Mouse (Mus musculus) lung, postnatal 0 days (tissue): ENCODE measurements around the gene AC134908.4. TPM values are rescaled to one million over a fixed set of nuclear protein-coding genes. Genes with fewer than 3 reads are reported as not detected.
A peak's percentile ranks its signal among the peaks of the same experiment; 100 is the strongest.

Experiments
- ATAC-seq: fragments of 200-750 bp; cut with Nextera tagmentation; 2 replicates; pipeline ENCODE4 v1.8.0; 2017; ENCODE audit warnings: moderate library complexity
- DNase-seq: peaks from one replicate; pipeline ENCODE4 v3.0.0-alpha.2; 2016; ENCODE audit warnings: low spot score
- H3K27ac ChIP-seq: fragments of 300-500 bp; sonication (generic); 2 replicates; pipeline ENCODE4 v1.5.1; 2014; ENCODE audit warnings: antibody characterized with exemption, mild to moderate bottlenecking, low read length, mixed read lengths
- H3K27me3 ChIP-seq: fragments of 300-500 bp; sonication (generic); replicated peaks from 2 replicates; pipeline ENCODE4 v1.6.1; 2014; ENCODE audit warnings: low read length, mixed read lengths; ENCODE audit not compliant: insufficient read depth
- H3K36me3 ChIP-seq: fragments of 300-500 bp; sonication (generic); 2 replicates; pipeline ENCODE4 v1.6.1; 2014; ENCODE audit warnings: low read length, mixed read lengths; ENCODE audit not compliant: insufficient read depth
- H3K4me1 ChIP-seq: fragments of 300-500 bp; sonication (generic); 2 replicates; pipeline ENCODE4 v1.6.1; 2014; ENCODE audit warnings: antibody characterized with exemption, low read depth, low read length, mixed read lengths; ENCODE audit not compliant: insufficient read depth
- H3K4me2 ChIP-seq: fragments of 300-500 bp; sonication (generic); replicated peaks from 2 replicates; pipeline ENCODE4 v1.6.1; 2014; ENCODE audit warnings: low read depth, mild to moderate bottlenecking, low read length, moderate library complexity, mixed read lengths
- H3K4me3 ChIP-seq: fragments of 300-500 bp; sonication (generic); 2 replicates; pipeline ENCODE4 v1.5.1; 2014; ENCODE audit warnings: low read depth, low read length
- H3K9ac ChIP-seq: fragments of 300-500 bp; sonication (generic); replicated peaks from 2 replicates; pipeline ENCODE4 v1.6.1; 2014; ENCODE audit warnings: low read depth, mild to moderate bottlenecking
- H3K9me3 ChIP-seq: fragments of 300-500 bp; sonication (generic); 2 replicates; pipeline ENCODE4 v1.6.1; 2016; ENCODE audit warnings: low read length, mixed read lengths
- CTCF ChIP-seq: IDR thresholded peaks from 2 replicates; pipeline ENCODE4 v1.5.1; 2016; ENCODE audit warnings: antibody characterized with exemption, mild to moderate bottlenecking
- EP300 ChIP-seq: IDR thresholded peaks from 2 replicates; pipeline ENCODE4 v1.6.1; 2016; ENCODE audit warnings: antibody characterized with exemption, mild to moderate bottlenecking, control low read depth
- WGBS: fragments of 180-500 bp; shearing (Covaris S2); extraction: QIAGEN DNeasy Blood & Tissue Kit; methylation state at CpG from one replicate; pipeline ENCODE4 v1.1.7; 2014; 5-methylcytosine and 5-hydroxymethylcytosine counted together
- polyA plus RNA-seq: library from polyadenylated mRNA; unstranded; fragments of >200 nt; fragmentation: Nextera tagmentation; extraction: Ambion mirVana; gene quantifications from 2 replicates; pipeline ENCODE4 v1.2.1, GENCODE M21; 2015

The AC134908.4 gene
- polyA plus RNA-seq, 1 experiment from 2014 or later, result not detected

DNA sequence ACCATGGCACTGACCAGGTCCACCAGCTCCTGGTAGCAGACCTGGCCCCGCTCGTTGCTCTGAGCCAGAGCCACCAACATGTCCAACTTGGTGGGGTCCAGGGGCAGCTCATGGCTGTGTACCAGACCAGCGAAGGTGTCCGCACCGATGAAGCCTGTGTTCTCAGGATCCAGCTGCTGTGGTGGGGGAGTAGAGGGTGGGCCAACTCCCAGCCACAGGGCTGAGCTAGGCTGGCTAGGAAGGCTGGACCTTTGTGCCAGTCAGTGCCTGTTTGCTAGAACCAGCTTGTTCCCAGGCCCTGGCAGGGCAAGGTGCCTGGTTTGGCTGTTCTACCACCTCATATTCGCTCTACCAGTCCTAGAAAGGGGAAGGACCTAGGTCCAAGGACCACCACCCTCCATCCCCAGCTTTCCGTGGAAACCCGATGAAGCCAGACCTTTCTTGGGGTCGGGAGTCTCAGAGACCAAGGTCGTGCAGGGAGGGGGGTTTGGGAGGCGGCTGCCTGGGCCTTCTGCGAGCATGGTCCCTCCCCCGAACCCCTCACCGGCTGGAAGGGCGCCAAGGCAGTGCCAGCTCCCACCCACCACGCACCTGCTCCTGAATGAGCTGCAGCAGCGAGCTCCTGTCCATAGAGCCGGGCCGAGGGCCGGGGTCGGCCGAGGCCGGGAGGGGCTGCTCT, 41.1 kb upstream of the AC134908.4 start:
- H3K4me1 ChIP-seq, result peaks cover 33% of the 10 kb centered on the region
- peaks cover 5% of the 10 kb centered on the region; the same call in 1 of the 2 replicates for H3K36me3 ChIP-seq
- peak overlapping the region; percentile 68 for H3K4me2 ChIP-seq

DNA sequence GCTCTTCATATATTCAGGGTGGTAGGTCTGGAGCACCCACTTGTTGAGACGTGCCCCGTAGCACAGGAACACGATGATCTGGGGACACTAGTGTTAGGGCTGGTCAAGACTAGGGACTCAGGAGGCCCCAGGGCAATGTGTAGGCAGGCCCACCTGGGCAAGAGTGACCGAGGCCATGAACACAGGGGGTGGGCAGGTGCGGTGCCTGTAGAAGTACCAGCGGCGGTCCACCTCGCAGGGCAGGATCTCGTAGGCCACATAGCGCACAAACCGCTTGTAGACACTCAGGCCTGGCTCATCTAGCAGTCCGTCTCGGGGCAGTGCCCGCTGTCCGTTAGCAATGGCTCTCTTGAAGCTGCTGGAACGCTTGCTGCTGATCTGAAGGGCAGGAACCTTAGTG, 40.4 kb upstream of the AC134908.4 start:
- H3K4me1 ChIP-seq, result peaks cover 39% of the 10 kb centered on the region
- H3K27ac ChIP-seq, result no peak overlapping the region
- H3K9me3 ChIP-seq, result no peaks in the 10 kb centered on the region
- H3K27me3 ChIP-seq, result no peaks in the 10 kb centered on the region
- DNase-seq (no peak), ATAC-seq (no peak)
- no peak overlapping the region for H3K4me2 ChIP-seq
- TF ChIP-seq CTCF, result no peak
- no peak for TF ChIP-seq EP300
- H3K4me3 ChIP-seq, result no peak overlapping the region
- peaks cover 6% of the 10 kb centered on the region; the same call in 1 of the 2 replicates for H3K36me3 ChIP-seq
- no peak overlapping the region for H3K9ac ChIP-seq
- WGBS, result 84% methylated on average over 16 of the region's 16 CpGs

More for the DNA sequence above, 41.1 kb upstream of the AC134908.4 start:
- H3K9me3 ChIP-seq, result no peaks in the 10 kb centered on the region
- WGBS, result 26% methylated on average over 20 of the region's 23 CpGs
- no peak for DNase-seq
- H3K4me3 ChIP-seq, result peak overlapping the region; percentile 31; the same call in 1 of the 2 replicates
- no peak overlapping the region for H3K9ac ChIP-seq
- no peak for TF ChIP-seq CTCF
- TF ChIP-seq EP300, result no peak
- H3K27me3 ChIP-seq, result no peaks in the 10 kb centered on the region
- H3K27ac ChIP-seq, result no peak overlapping the region
- no peak for ATAC-seq

DNA sequence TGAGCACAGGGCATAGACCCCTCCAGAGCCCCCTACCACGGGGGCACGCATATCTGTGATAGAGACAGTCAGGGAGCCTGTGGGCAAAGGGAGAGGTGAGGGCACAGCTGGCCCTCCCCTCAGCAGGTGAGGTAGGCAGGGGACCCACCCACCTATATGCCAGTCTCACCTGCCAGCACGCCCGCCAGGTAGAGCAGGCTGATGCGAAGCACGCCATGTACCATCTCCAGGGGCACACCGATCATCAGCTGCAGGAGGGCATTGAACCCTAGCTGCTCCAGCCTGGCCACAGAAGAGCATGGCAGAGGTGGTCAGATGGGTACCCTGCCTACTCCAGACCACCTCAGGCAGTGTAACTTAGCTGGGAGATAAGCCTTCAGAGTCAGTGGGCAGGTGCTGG, 39.8 kb upstream of the AC134908.4 start:
- DNase-seq (no peak), ATAC-seq (no peak)
- Histone ChIP-seq H3K27ac (no peak overlapping the region), H3K4me3 (no peak overlapping the region), H3K36me3 (peaks cover 6% of the 10 kb centered on the region; the same call in 1 of the 2 replicates), H3K9me3 (no peaks in the 10 kb centered on the region), H3K4me1 (peaks cover 39% of the 10 kb centered on the region), H3K27me3 (no peaks in the 10 kb centered on the region), H3K4me2 (0 out of 2 replicates have a peak overlapping the region, but pooled peaks have one; percentile 84), H3K9ac (no peak overlapping the region)
- no peak for TF ChIP-seq CTCF
- 94% methylated on average over 7 of the region's 7 CpGs for WGBS

DNA sequence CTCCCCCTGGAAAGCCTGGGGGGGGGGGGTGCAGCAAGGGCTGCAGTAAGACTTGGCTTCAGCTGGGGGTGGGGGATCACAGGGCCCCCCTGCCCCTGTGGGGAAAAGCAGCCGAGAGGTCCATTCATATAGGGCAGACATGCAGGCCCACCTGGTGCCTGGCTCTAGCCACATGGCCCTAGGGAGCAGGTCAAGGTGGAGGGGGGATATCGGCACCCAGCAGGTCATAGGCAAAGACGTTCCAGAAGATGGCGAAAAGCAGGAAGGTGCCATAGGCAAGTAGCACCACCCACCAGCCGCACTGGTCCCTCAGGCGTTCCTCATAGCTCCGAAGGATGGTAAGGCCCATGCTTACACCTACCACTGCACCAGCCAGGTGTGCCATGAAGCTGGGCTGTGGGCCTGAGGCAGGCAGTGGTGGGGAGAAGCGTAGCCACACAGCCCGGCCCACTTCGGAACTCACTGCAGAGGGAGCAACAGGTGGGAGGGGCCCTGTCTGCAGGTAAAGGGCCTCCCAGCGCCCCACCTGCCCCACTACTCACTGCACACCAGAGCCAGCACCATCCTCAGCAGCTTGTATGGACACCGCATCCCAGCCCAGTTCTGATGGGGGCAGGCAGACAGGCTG, 39.2 kb upstream of the AC134908.4 start:
- no peaks in the 10 kb centered on the region for H3K27me3 ChIP-seq
- ATAC-seq (no peak), DNase-seq (no peak)
- TF ChIP-seq CTCF (no peak), EP300 (no peak)
- 0 out of 2 replicates have a peak overlapping the region, but pooled peaks have one; percentile 13 for H3K9ac ChIP-seq
- WGBS, result 79% methylated on average over 12 of the region's 12 CpGs
- H3K4me1 ChIP-seq, result peaks cover 39% of the 10 kb centered on the region
- H3K4me2 ChIP-seq, result peak overlapping the region; percentile 84
- H3K27ac ChIP-seq, result peak overlapping the region; percentile 98; the same call in 1 of the 2 replicates
- H3K4me3 ChIP-seq, result peak overlapping the region; percentile 55; the same call in 1 of the 2 replicates
- H3K36me3 ChIP-seq, result 0 out of 2 replicates have a peak, but pooled peaks cover 5% of the 10 kb centered on the region
- H3K9me3 ChIP-seq, result no peaks in the 10 kb centered on the region

DNA sequence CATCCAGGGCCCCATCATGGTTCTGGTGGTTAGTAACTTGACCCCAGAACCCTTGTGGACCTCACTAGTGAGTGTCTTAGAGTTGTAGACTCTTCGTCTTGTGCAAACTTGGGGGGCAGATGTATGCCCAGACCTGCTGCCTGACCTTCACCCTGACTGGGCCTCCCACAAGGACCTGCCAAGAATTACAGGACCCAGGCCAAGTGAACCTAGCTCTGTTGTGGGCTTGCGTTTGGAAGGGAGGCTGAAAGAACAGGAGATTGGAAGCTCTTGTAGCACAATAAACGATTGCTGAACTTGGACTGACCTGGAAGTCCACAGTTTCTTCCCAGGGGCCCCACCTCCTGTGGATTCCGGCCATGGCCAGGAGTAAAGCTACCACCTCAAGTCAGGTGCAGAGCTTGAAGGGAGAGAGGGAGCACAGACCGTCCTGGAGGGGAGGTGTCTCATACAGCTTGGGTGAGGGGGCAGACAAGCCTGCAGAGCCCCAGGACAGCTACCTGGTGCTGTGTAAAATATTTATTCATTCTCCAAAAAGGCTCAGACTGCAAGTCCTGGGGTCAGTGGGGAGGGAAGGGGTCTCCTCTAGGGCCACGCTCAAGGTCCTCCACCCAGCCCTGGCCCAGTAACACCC, 38.6 kb upstream of the AC134908.4 start:
- Histone ChIP-seq H3K36me3 (0 out of 2 replicates have a peak, but pooled peaks cover 5% of the 10 kb centered on the region), H3K9ac (peak overlapping the region; percentile 55; the same call in 1 of the 2 replicates), H3K4me1 (peaks cover 45% of the 10 kb centered on the region), H3K27ac (peak overlapping the region; percentile 98), H3K27me3 (no peaks in the 10 kb centered on the region), H3K4me3 (peak overlapping the region; percentile 55), H3K9me3 (no peaks in the 10 kb centered on the region), H3K4me2 (peak overlapping the region; percentile 84)
- ATAC-seq (no peak), DNase-seq (peak; percentile 31)
- 19% methylated on average over 5 of the region's 6 CpGs for WGBS
- TF ChIP-seq EP300 (no peak), CTCF (no peak)

DNA sequence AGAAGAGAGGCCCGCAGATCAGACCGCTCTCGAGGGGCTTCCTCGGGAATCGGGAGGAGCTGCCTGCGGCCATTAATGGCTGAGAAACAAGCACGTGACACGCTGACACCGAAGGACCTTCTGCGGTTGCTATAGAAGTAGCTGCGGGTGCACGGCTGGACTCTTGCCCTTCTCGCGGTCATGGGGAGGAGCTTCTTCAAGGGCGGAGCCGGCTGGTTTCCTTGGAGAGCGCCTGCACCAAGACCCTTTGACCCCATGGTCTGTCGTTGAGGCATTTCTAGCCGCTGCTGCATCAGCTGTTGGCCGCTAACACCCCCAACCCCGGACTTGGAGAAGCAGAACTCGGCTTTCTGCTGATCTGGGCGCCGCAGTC, 37.8 kb upstream of the AC134908.4 start, which contains the start of gene Stub1:
Gene Stub1 (minus strand): TSS at position 114 of the 373 bp plus-strand sequence.
- no peak for TF ChIP-seq CTCF
- TF ChIP-seq EP300, result no peak
- peak within 1 kb of the TSS; percentile 66 for H3K9ac ChIP-seq
- H3K9me3 ChIP-seq, result no peaks in the 10 kb centered on the region
- no peaks in the 10 kb centered on the region for H3K27me3 ChIP-seq
- ATAC-seq, result peak; percentile 79
- H3K36me3 ChIP-seq, result 0 out of 2 replicates have a peak, but pooled peaks cover 5% of the 10 kb centered on the region
- WGBS, result 4% methylated on average over 24 of the region's 24 CpGs
- DNase-seq, result peak; percentile 97
- H3K4me1 ChIP-seq, result peaks cover 45% of the 10 kb centered on the region
- peak within 1 kb of the TSS; percentile 55 for H3K4me3 ChIP-seq
- peak within 1 kb of the TSS; percentile 84 for H3K4me2 ChIP-seq
- H3K27ac ChIP-seq, result peak within 1 kb of the TSS; percentile 98
